18 mouse cellular contexts compared by ENCODE assay signal in genomic region chr5:119656856-119657255, GRCm38 (mm10). TPM values are rescaled to one million over a fixed set of nuclear protein-coding genes. Genes with fewer than 3 reads are reported as not detected.
DNase-seq lines count a peak whose midpoint lies in the region; ATAC-seq lines count a peak whose summit lies in the region.
"Had no signal": no experiment of that assay in that cellular context is flagged by ENCODE, and none has a peak within 500 bp of the region (broad histone marks: within the 10 kb centered on the region; RNA-seq: fewer than 3 reads in every experiment).

No protein-coding gene starts in this region.

- H3K9me3 ChIP-seq in heart, embryonic 15.5 days (replicated peaks): no peaks in the 10 kb centered on the region
- H3K9me3 ChIP-seq in neural tube, embryonic 15.5 days (replicated peaks): no peaks in the 10 kb centered on the region
- H3K9me3 ChIP-seq in embryonic facial prominence, embryonic 15.5 days (replicated peaks): no peaks in the 10 kb centered on the region
- H3K9me3 ChIP-seq: limb, embryonic 15.5 days; midbrain, embryonic 13.5 days had no signal

- 11% methylated on average over 21 of the region's 21 CpGs for WGBS in heart, embryonic 15.5 days
- 2% methylated on average over 21 of the region's 21 CpGs for WGBS in neural tube, embryonic 15.5 days
- WGBS in embryonic facial prominence, embryonic 15.5 days: 12% methylated on average over 21 of the region's 21 CpGs

- peak overlapping the region; percentile 15; the same call in 1 of the 2 replicates for H3K4me3 ChIP-seq in heart, embryonic 15.5 days
- H3K4me3 ChIP-seq in neural tube, embryonic 15.5 days (replicated peaks): no peak overlapping the region
- H3K4me3 ChIP-seq in embryonic facial prominence, embryonic 15.5 days (replicated peaks): no peak overlapping the region
- H3K4me3 ChIP-seq: limb, embryonic 15.5 days; midbrain, embryonic 13.5 days had no signal

- no peak overlapping the region for H3K9ac ChIP-seq in heart, embryonic 15.5 days
- H3K9ac ChIP-seq in neural tube, embryonic 15.5 days (replicated peaks): no peak overlapping the region
- H3K9ac ChIP-seq in embryonic facial prominence, embryonic 15.5 days: no peak overlapping the region
- H3K9ac ChIP-seq: limb, embryonic 15.5 days; midbrain, embryonic 13.5 days had no signal

- H3K4me1 ChIP-seq in heart, embryonic 15.5 days (replicated peaks): peaks cover 4% of the 10 kb centered on the region
- 0 out of 2 replicates have a peak, but pooled peaks cover 4% of the 10 kb centered on the region for H3K4me1 ChIP-seq in neural tube, embryonic 15.5 days
- H3K4me1 ChIP-seq in embryonic facial prominence, embryonic 15.5 days: peaks cover 18% of the 10 kb centered on the region; the same call in 1 of the 2 replicates

- no peak for DNase-seq in heart, postnatal 36 days
- peak; percentile 52 for DNase-seq in neural tube, embryonic 10.5 days (ENCODE audit: extremely low spot score, low spot score)
- peak; percentile 60 for DNase-seq in retina, postnatal 1 day
- no peak for DNase-seq in gastrocnemius, postnatal 36 days
- no peak for DNase-seq in natural killer cell, adult 2 months (ENCODE audit: low spot score in 2 of 2)
- DNase-seq: cerebellum, adult 18-20 months; gastrocnemius, postnatal 25 days; heart, postnatal 10 days; kidney, postnatal 25 days; right cerebral cortex, adult 18-20 months; thymus, adult 18-20 months had no signal

- H3K36me3 ChIP-seq in heart, embryonic 15.5 days: no peaks in the 10 kb centered on the region
- H3K36me3 ChIP-seq in neural tube, embryonic 15.5 days: no peaks in the 10 kb centered on the region
- no peaks in the 10 kb centered on the region for H3K36me3 ChIP-seq in embryonic facial prominence, embryonic 15.5 days
- H3K36me3 ChIP-seq: limb, embryonic 15.5 days; midbrain, embryonic 13.5 days had no signal

- intact Hi-C loops in heart, postnatal 36 days (cut with DNase I): no loop called here
- intact Hi-C loops in gastrocnemius, postnatal 36 days (cut with DNase I): no loop called here

- H3K4me2 ChIP-seq in heart, embryonic 15.5 days: no peak overlapping the region
- no peak overlapping the region for H3K4me2 ChIP-seq in neural tube, embryonic 15.5 days
- H3K4me2 ChIP-seq in embryonic facial prominence, embryonic 15.5 days (replicated peaks): peak overlapping the region; percentile 19; the same call in 1 of the 2 replicates
- H3K4me2 ChIP-seq: limb, embryonic 15.5 days; midbrain, embryonic 13.5 days had no signal

- ATAC-seq in heart, embryonic 15.5 days (replicated peaks; ENCODE audit: insufficient number of reproducible peaks, insufficient read depth, low FRiP score, low read depth): no peak
- ATAC-seq in neural tube, embryonic 15.5 days (ENCODE audit: low FRiP score): no peak
- ATAC-seq in embryonic facial prominence, embryonic 15.5 days (ENCODE audit: insufficient number of reproducible peaks, low FRiP score, low TSS enrichment, low read depth): no peak
- ATAC-seq: inflammation-experienced regulatory T-cells, adult 6 months; midbrain, embryonic 13.5 days had no signal

- H3K27ac ChIP-seq in heart, embryonic 15.5 days: no peak overlapping the region
- no peak overlapping the region for H3K27ac ChIP-seq in neural tube, embryonic 15.5 days (replicated peaks)
- H3K27ac ChIP-seq in embryonic facial prominence, embryonic 15.5 days (replicated peaks): no peak overlapping the region
- H3K27ac ChIP-seq: limb, embryonic 15.5 days; midbrain, embryonic 13.5 days had no signal

- H3K27me3 ChIP-seq in heart, embryonic 15.5 days: peaks cover 93% of the 10 kb centered on the region
- H3K27me3 ChIP-seq in neural tube, embryonic 15.5 days (replicated peaks): peaks cover 89% of the 10 kb centered on the region
- peaks cover 57% of the 10 kb centered on the region for H3K27me3 ChIP-seq in embryonic facial prominence, embryonic 15.5 days

RNA-seq across cellular contexts. Expression of gene Tbx3, which starts 13.6 kb away (rescaled TPM):
- polyA plus RNA-seq in heart, embryonic 15.5 days (2015; fragmentation: Nextera tagmentation; extraction: Ambion mirVana): 10.0 and 11.4 TPM in 2 replicates
- total RNA-seq in heart, postnatal 36 days (2021): 10 to 100 TPM; 10.5 to 11.5 TPM
- 4.1 and 8.4 TPM in 2 replicates for polyA plus RNA-seq in neural tube, embryonic 15.5 days (2015; fragmentation: Nextera tagmentation; extraction: Ambion mirVana)
- 38.8 and 42.1 TPM in 2 replicates for polyA plus RNA-seq in embryonic facial prominence, embryonic 15.5 days (2015; fragmentation: Nextera tagmentation; extraction: Ambion mirVana)
- 1 to 10 TPM; 2.6 to 4.4 TPM for total RNA-seq in gastrocnemius, postnatal 36 days (2021)
- total RNA-seq: common myeloid progenitor, adult 5-6 weeks had no signal

Comparison
In these comparisons a context has a peak if more than half of its experiments do, and no peak if none do; other contexts are left out.
1. DNase-seq: peak in neural tube, embryonic 10.5 days (single experiment) and retina, postnatal 1 day (single experiment); none in heart, postnatal 36 days (0 of 2), gastrocnemius, postnatal 36 days (0 of 2) and natural killer cell, adult 2 months (0 of 2).